Mouse (Mus musculus) retina, embryonic 14.5 days (tissue): ENCODE results near the gene Gm2956.
"Not testable (repeated sequence)": the region's sequence is repeated elsewhere in the genome, so short reads cannot be mapped to it uniquely, and the experiment has no call there.

Source experiments
- DNase-seq: peaks from one replicate; pipeline ENCODE4 v3.0.0-alpha.2; 2015; ENCODE audit warnings: low spot score

Gm2956 gene

GRCm38 (mm10) chr14:3332087-3332677 is at the start of gene Gm2956:
Gm2956 (plus strand) TSS chr14:3332627.
- DNase-seq: not testable (repeated sequence)

- DNase-seq: not testable (repeated sequence)
These were observed 979 bp downstream of the Gm2956 start for GRCm38 (mm10) chr14:3333406-3333805.

GRCm38 (mm10) chr14:3394793-3395192 is 62.4 kb downstream of the Gm2956 start, which contains the start of gene Gm10413:
Gm10413 (plus strand) TSS chr14:3395093.
- DNase-seq: not testable (repeated sequence)
